Mouse (Mus musculus): Measurements from ENCODE around the gene Rnf8.
A peak's percentile ranks its signal among the peaks of the same experiment; 100 is the strongest.
"Not testable (repeated sequence)": the region's sequence is repeated elsewhere in the genome, so short reads cannot be mapped to it uniquely, and the experiment has no call there.

The Rnf8 gene

DNA sequence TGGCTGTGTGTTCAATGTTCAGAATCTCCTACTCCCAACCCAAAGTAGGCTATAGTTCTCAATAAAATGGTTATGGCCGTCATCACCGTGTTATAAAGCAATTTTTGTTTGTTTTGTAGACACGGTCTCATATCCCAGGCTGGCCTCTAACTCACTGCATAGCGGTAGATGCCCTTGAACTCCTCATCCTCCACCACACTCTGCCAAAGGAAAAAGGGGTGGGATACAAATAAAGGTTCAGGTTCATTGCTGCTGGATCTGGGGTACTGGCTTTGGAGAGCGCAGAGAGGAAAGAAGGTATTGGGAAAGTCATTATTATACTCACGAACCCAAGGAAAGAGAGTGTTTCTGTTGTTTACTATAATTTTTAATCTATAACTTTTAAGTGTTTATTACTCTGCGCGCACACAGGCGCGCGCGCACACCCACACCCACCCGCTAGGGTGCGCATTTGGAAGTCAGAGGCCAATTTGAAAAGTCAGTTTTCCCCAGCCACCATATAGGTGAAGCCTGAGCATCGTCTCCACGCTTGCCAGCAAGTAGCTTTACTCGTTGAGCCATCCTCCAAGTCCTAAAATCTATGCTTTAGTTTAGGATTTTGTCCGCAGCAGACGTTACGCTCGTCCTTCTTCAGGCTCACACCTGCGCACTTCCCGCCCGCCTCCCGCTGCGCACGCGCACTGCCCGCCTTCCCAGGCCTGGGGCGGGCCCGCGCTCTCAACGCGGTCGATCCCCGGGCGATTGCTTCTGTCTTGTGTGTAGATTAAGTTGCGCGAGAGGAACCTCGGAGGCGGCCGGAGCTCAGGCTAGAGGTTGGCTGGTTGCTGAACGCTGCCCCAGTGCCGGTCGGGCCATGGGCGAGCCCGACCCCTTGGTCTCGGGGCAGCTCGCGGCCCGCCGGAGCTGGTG lies at the start of gene Rnf8, which contains the start of gene Gm28043:
TSS of gene Rnf8 (plus strand) at position 676 of the 909 bp plus-strand sequence.
TSS of gene Gm28043 (plus strand) at position 762 of the 909 bp plus-strand sequence.
- DNase-seq, result peak; percentile 95

DNA sequence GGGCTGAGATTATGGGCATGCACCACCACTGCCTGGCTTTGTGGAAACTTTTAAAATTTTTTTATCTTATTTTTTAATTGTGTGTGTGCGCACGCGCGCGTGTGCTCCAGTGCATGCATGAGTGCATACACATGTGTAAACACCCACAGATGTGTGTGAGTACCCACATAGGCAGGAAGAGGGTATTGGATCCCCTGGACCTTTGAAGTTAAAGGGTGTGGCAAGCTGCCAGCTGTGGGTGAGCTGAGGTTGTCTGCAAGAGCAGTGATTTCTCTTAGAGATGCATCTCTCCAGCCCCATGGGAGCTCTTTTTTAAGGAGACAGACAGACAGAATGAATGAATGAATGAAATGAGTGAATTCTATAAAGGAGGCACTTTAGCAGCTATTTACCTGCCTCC lies 49.1 kb upstream of the Rnf8 start:
- DNase-seq, result no peak

DNA sequence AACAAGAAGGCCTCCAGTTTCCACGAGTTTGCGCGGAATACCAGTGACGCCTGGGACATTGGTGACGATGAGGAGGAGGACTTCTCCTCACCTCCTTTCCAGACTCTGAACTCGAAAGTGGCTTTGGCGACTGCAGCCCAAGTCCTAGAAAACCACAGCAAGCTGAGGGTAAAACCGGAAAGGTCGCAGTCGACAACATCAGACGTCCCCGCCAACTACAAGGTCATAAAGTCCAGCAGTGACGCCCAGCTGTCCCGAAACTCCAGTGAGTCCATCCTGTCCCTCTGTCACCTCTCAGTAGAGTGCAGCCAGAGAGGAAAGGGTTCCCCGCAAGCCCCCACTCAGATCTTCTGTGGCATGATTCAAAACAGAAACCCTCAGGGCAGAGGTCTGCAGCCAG lies 46.2 kb upstream of the Rnf8 start:
- DNase-seq, result no peak

DNA sequence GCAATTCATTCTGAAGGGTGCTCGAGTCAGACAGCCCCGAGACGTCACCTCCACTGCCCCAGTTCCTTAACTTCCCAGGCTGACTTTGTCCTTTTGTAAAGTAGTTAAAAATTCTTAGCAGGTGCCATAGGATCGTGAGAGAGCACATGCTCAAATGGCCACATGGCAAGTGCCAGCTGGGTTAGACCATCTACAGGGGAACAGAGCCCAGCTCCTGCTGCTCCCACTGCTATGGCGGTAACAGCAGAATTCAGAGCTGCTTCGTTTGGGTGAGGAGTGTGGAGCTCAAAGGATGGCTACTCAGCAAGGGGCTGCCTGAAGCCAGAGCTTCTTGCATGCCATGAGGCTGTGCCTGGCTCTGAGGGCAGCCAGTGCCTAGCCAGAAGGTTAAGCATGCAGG lies 44.8 kb upstream of the Rnf8 start:
- no peak for DNase-seq

DNA sequence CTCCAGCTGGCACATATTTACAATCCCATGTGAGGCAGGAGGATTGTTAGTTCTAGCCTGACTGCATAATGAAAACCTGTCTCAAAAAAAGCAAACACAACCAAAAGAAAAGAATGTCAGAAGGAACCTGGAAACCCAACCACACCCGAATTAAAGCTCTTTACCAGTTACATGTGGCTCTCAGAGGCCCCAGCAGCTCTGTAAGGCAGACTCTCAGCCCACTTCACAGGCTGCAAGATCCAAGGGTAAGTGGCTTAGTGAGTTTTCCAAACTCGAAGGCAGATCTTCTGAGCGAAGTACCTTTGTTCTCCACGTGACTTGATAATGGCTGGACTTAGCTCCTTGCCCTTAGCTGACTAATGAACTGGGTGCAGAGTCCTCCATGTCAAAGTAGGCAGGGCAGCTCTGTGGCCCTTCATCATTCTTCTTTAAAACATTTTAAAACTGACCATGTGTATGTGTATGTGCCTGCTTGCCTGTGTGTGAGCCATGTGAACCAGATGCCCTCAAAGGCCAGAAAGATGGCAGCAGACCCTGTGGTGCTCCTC lies 34.9 kb upstream of the Rnf8 start:
- peak; percentile 37 for DNase-seq

DNA sequence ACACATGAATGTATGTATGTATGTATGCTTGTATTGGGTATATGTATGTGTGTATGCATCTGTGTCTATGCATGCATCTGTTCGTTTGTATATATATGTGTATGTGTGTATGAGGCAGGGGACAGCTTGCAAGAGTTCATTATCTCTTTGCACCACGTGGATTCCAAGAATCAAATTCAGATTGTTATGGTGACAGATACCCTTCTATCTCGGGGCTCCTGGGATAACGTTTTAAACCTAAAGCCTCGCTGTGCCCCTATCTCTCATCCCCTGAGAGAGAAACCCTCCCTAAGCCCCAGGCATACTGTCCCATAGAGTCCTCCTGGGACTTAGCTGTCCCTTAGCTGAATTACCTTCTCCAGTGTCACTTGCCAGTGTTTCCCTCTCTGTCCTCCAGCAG lies 31.0 kb upstream of the Rnf8 start:
- DNase-seq, result no peak

DNA sequence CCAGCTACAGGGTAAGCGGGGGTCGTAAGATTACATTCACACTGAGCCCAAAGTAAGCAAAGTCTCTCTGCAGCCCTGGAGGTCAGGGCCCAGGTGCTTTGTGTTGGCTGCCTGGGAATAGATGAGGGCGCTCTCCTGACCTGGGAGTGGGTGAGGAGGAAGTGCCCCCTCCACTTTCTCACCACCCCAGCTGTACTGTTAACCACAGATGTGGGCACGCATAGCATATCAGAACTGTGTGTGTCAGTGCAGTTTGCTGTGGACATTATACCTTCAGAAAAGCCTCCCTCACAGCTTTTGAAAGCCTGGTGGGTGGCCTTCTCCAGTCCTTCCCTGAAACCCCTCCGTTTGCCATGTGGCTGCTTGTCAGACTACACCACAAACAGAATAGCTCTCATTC lies 30.3 kb upstream of the Rnf8 start:
- no peak for DNase-seq

DNA sequence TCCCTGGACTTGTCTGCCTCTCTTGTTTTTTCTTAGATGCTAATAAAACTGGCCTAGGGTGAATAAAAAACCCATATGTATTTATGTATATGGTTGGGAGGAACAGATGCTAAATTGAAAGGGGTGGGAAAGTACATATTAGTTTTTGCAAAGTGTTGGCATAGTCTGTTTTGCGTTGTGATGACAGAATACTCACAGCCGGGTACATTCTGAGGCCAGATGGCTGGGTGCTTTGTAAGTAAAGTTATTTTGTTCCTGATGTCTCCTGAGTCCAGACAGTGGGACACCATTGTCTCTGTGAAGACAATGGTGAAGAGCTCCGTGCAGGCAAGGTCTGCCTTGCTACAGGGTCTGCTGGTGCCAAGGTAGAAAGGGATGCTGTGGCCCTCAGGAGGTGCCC lies 29.9 kb upstream of the Rnf8 start:
- no peak for DNase-seq

DNA sequence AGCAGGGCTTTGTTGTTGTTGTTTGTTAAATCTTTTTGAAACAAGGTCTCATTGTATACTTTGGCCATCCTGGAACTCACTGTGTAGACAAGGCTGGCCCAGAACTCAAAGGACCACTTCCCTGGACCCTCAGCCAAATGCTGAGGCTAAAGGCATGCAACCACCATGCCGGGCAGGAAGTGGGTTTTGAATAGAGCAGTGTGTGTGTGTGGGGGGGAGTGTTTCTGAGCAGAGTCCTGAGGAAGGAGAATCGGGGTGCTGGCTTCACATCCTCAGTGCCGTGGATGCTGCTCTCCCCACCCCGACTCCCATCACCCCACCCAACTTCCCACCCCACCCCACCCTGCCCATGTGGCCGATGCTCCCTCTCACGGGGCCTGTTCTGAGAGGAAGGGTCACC lies 29.1 kb upstream of the Rnf8 start:
- DNase-seq, result no peak

DNA sequence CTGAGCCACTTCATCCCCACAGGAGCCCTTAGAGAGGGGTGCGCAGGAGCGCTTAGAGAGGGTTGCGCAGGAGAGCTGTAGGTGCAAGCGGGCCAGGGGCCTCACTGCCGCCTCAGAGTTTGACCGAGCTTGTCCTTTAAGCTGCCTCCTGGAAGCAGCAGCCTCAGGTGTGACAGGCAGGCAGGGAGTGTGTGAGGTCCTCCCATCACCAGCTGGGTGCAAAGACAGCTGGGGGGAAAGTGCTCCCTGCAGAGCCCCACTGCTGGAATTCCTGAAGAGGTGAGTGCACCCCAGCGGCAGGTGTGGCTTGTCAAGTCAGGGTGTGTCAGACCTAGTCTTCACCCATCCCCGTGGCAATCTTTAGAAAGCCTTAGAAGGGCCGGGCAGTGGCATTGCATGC lies 27.7 kb upstream of the Rnf8 start:
- DNase-seq, result no peak

DNA sequence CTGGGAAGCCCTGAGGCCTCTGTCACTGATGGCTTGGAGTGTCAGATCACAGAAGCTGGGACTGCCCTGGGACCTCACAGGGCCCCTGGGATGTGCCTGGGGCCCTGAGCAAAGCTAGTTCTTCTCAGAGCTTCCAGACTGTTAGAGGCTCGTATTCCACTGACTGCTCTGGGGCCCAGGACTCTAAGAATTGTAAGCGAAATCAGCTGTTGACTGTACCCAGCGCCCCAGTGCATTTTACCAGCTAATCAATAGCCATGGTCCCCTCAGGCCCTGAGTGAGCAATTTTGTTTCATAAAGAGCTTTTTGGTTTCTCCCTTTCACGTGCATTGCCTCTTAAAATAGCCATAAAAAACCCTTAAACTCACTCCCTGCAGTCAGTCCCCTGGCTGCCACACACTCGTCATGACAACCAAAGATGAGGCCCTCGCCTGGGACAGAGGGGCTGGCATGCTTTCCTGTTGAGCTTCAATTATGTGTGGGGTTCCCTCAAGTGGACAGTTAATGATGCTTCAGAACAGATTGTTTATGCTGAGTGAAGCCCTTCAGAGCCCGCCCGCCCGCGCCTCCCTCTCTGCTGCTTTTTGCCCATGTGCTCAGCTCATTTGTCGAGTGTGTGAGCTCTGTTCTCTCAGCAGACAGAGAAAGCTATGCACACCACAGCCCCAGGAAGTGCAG lies 25.2 kb upstream of the Rnf8 start:
- DNase-seq, result no peak

DNA sequence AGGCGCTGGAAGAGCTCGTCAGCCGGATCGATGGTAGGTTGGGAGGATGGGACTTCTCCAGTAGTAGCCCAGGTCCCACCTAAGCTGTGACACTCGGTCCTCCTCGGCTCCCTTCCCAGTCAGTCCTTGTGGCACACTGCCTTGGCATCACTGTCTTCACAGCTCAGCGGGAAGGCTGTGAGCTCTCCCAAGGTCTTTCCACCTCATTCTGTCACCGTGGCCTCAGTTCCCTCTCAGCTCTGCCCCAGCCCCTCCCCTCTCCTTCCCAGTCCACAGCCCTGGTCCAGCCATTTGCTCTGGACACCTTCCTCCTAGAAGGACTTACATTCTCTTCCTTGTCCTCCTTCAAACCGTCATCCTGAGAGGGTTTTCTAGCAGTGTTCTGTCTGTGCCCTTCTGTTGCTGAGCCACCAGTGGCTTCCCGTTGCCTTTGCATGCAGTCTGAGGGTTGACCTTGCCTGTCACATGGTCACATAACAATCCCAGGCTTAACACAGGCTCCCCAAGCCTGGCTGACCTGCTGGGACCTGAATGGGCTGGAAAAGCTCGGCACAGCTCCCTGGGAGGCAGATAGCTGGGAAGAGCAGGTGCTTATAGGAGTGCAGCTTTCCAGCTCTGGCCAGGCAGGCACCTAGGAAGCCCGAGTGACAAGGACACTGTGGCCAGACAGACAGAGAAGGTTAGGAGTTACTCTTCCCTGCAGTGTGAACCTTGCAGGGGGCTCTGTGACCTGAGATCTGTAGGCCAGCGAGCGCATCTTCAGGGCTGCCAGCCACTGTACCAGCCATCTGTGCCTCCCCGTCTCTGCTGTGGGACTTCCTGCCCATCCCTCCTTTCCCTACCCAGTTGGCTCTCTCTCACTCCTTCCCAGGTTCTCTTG lies 18.5 kb upstream of the Rnf8 start:
- DNase-seq, result no peak

DNA sequence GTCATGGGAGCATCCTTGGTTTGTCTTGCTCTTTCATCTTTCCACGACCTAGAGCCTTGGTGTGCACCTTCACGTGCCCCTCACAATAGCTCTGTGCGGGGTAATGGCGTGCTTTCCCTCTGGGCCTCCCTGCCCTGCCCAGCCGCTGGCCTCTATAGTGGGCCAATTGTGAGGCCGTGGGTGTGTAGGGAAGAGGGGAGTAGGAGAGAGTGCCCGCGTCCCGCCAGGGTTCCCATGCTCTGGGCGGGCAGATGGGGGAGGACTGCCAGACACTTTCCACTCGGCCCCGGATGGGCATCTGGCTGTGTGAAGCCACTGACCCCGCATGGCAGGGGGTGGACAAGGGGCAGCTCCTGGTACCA lies 17.8 kb upstream of the Rnf8 start:
- no peak for DNase-seq

DNA sequence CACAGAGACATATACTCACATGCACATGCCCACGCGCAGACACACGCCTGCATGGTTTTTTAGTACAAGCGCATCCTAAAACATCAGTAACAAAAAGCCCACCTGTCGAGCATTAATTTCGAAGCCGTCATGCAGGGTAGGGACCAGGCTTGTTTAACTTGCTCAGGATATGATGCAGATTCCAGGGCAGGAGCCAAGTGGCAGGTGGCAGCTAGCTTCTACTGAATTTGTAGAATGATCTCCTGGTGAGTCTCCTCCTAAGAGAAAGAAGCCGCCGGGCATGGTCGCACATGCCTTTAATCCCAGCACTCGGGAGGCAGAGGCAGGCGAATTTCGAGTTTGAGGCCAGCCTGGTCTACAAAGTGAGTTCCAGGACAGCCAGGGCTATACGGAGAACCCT lies 15.5 kb upstream of the Rnf8 start:
- no peak for DNase-seq

DNA sequence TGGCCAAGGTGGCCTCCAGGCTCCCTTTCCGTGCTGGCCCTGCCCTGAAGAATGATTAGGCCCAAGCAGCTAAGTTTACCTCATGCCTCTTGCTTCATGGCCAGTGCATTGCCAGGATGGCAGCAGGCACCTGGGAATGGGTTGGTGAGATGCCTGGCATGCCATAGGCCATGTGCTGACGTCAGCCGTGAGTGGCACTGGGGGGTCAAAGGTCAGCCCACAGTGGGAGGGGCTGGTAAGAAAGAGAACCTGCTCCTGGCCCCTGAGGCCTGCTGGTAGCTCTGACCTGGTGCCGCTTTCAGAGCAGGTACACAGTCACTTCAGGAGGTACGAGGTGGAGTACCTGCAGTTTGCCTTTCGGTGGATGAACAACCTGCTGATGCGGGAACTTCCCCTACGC lies 15.1 kb upstream of the Rnf8 start:
- DNase-seq, result peak; percentile 54

DNA sequence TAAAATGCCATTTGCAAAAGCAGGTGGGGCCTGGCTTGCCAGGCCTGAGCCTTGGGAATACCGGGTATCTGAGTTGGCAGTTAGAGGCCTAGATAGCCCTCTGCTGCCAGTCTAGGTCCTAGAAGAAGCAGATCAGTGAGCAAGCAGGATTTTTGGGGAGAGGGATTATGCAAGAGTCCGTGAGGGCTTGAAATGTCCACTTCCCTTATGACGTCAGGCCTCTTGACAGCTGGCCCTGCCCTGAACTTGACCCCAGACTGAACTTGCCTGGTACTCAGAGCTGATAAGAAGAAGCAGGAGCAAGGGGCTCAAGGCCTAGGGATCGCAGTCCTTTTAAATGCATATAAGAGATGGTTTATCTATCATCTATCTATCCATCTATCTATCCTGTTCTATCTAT lies 13.2 kb upstream of the Rnf8 start:
- no peak for DNase-seq

DNA sequence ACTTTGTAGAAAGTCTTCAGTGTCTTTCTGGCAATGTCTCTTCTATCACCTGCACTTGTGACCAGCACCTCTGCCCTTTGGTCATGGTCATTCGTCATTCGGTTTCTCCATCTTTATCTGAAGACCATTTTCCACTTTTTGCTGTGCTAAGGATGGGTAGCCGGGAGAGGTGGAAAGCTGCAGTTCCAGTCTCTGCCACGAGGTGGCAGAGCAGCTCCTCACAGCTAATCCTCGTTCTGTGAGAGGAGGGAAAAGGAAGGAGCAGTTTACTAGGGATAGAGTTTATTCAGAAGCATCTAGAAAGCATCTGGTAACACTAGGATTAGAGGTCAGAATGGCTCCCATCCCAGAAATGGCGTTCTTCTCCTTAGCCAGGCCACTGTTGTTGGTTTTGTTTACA lies 11.3 kb upstream of the Rnf8 start:
- DNase-seq, result peak; percentile 86

DNA sequence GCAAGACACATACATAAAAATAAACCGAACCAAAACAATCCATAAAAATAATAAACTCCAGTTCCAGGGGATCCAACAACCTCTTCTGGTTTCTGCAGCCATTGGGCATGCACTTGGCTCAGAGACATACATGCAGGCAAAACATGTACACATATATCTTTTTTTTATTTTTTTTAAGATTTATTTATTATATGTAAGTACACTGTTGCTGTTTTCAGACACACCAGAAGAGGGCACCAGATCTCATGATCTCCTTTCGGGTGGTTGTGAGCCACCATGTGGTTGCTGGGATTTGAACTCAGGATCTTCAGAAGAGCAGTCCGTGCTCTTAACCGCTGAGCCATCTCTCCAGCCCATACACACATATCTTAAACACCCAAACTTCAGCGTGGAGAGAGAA lies 1.1 kb upstream of the Rnf8 start:
- DNase-seq, result not testable (repeated sequence)

DNA sequence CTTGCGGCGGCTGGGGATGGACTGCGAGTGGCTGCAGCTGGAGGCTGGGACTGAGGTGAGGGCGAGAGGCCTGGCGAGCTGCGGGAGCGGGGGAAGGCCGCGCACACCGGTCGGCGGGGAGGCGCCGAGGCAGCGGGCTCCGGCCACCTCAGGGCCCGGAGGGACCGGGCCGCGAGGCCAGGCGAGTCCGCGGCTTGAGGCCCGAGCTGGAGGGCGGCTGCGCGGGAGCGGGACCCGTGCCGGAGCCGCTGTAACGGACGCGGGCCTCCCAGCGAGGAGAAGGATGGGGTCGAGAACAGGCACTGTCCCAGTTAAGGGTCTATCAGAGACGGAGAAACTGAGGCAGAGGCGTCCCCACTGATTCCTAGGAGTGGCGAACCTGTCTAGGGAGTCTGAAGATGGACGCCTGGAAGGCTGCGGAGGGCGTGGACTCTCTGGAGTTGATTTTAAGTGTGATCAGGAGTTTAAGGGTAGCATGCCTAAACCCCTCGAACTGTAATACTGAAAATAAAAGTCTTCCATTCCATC lies 498 bp downstream of the Rnf8 start:
- no peak for DNase-seq

DNA sequence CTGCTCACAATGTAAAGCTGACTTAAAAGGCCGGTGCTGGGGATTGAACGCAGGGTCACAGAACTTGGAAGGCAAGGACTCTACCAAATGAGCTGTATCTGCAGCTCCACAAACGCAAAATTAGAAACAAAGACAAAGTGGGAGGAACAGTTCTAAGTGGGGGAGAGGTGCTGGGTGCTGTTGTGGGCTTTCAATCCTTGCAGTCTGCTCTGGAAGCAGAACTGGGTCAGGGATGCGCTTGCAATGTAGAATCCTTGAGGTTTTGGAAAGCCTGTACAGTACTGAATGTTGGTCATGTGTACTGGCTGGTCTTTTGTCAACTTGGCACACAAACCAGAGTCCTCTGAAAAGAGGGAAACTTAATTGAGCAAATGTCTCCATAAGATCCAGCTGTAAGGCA lies 1.0 kb downstream of the Rnf8 start:
- DNase-seq, result no peak

DNA sequence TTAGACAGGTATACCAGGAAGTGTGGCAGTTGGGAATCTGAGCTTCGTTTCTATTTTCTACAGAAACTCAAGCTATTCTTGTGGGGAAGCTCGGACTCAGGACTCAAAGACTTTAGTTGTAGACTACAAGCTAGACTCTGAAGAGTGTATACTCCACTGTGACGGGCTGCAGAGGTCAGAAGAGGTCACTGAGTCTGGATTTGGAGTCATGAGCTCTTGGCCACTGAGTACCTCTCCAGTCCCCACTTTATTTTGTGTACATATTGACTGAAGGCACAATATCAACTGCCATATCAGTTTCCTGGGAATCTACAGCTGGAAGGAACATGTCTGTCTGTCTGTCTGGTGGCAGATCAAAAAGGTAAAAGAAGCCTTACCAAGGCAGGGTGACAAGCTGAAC lies 4.6 kb downstream of the Rnf8 start:
- DNase-seq, result no peak

DNA sequence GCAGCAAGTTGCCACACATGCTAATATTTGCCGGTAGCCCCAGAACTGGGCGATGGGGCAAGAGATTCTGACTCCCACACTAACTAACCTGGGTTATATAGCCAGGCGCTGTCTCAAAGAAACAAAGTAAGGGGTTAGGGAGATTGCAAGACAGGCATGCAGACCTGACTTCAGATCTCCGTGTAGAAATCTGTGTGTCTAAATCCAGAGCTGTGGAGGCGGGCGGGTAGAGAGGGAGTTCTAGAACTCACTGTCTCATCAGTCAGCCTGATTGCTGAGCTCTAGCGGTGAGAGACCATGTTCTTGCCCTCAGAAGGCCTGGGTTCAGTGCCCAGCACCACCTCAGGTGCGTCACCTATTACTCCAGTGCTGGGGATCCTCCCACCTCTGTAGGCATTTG lies 8.9 kb downstream of the Rnf8 start:
- no peak for DNase-seq

DNA sequence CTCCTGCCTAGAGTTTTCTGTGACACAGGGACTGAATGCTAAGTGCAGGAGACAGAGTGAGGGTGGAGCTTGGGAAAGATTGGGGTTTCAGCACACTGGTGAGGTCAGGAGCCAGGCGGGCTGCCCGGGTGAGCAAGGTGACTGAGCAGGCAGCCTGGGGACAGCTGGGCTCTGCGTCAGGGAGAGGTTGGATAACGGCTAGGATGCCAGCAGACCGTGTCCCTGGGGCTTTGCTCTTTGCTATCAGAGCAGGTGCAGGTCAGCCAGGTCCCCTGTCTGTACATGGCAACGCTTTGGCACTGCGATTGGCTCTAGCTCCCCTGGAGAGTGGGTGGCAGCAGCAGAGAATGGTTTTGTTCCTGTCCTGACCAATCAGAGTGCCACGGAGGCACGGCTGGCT lies 12.7 kb downstream of the Rnf8 start:
- no peak for DNase-seq
